Mouse (Mus musculus) CD4-positive helper T cell, adult 2 months (primary cell): ENCODE results near the gene Atp5g2.

Source experiments
- DNase-seq: peaks from one replicate; pipeline ENCODE4 v3.0.0-alpha.2; 2012; ENCODE audit warnings: low read depth, missing footprints, low spot score

The Atp5g2 gene

GRCm38 (mm10) chr15:102672215-102673071 lies at the start of gene Atp5g2:
Gene Atp5g2, minus strand, starts transcription at chr15:102672352.
- peak; percentile 17 for DNase-seq

- peak; percentile 59 for DNase-seq
Observed at GRCm38 (mm10) chr15:102721016-102721898, 49.1 kb upstream of the Atp5g2 start.

- DNase-seq, result no peak
Observed at GRCm38 (mm10) chr15:102716132-102716531, 44.0 kb upstream of the Atp5g2 start.

GRCm38 (mm10) chr15:102707736-102708269 lies 35.7 kb upstream of the Atp5g2 start:
- DNase-seq, result no peak

GRCm38 (mm10) chr15:102705923-102706503 lies 33.9 kb upstream of the Atp5g2 start:
- no peak for DNase-seq

- DNase-seq, result no peak
Observed at GRCm38 (mm10) chr15:102705226-102705894, 33.2 kb upstream of the Atp5g2 start.

GRCm38 (mm10) chr15:102704806-102705205 lies 32.7 kb upstream of the Atp5g2 start:
- DNase-seq, result no peak

GRCm38 (mm10) chr15:102702972-102703371 lies 30.8 kb upstream of the Atp5g2 start:
- no peak for DNase-seq

- DNase-seq, result peak; percentile 54
Observed at GRCm38 (mm10) chr15:102698193-102698592, 26.0 kb upstream of the Atp5g2 start.

- DNase-seq, result no peak
Observed at GRCm38 (mm10) chr15:102696899-102697298, 24.7 kb upstream of the Atp5g2 start.

GRCm38 (mm10) chr15:102693600-102693999 lies 21.4 kb upstream of the Atp5g2 start:
- DNase-seq, result no peak

GRCm38 (mm10) chr15:102692991-102693411 lies 20.8 kb upstream of the Atp5g2 start:
- DNase-seq, result peak; percentile 54

- DNase-seq, result no peak
Observed at GRCm38 (mm10) chr15:102692321-102692804, 20.2 kb upstream of the Atp5g2 start.

GRCm38 (mm10) chr15:102685791-102686190 lies 13.6 kb upstream of the Atp5g2 start:
- DNase-seq, result no peak

- DNase-seq, result no peak
Observed at GRCm38 (mm10) chr15:102683670-102684069, 11.5 kb upstream of the Atp5g2 start.

- DNase-seq, result no peak
Observed at GRCm38 (mm10) chr15:102676345-102676744, 4.2 kb upstream of the Atp5g2 start.

GRCm38 (mm10) chr15:102673548-102673947 lies 1.4 kb upstream of the Atp5g2 start:
- no peak for DNase-seq

- DNase-seq, result peak; percentile 68
Observed at GRCm38 (mm10) chr15:102671721-102672214, 384 bp downstream of the Atp5g2 start.

GRCm38 (mm10) chr15:102670767-102671575 lies 1.2 kb downstream of the Atp5g2 start:
- DNase-seq, result peak; percentile 98

- DNase-seq, result no peak
Observed at GRCm38 (mm10) chr15:102670281-102670680, 1.9 kb downstream of the Atp5g2 start.
